Mouse (Mus musculus) embryo, embryonic 10 days (tissue): ENCODE results near the gene Fam160a1.

Source experiments
- DNase-seq: peaks from one replicate; pipeline ENCODE4 v3.0.0-alpha.2; 2015; ENCODE audit warnings: low spot score

The Fam160a1 gene

GRCm38 (mm10) chr3:85679312-85679933 lies 137.7 kb downstream of the Fam160a1 start:
- no peak for DNase-seq

GRCm38 (mm10) chr3:85677952-85678351 lies 139.1 kb downstream of the Fam160a1 start:
- DNase-seq: no peak

GRCm38 (mm10) chr3:85677133-85677532 lies 140.0 kb downstream of the Fam160a1 start:
- no peak for DNase-seq

DNA sequence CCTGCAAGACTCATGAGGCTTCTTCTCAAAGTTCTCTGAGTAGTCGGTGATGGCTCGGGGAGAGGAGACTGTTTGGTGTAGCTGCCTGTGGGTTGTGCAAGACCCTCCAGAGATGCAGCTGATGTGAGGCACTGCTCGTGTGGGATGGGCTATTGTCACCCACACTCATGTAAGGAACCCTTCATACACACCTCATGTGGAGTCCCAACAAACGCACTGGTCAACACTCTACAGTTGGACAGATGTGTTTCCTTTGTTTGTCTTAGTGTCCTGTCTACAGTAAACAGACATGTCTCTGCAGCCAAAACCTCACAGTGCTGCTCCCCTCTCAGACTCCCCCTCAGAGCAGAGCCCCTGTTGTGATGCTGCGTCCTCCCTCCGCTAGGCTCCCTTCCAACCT lies 147.2 kb downstream of the Fam160a1 start:
- no peak for DNase-seq

DNA sequence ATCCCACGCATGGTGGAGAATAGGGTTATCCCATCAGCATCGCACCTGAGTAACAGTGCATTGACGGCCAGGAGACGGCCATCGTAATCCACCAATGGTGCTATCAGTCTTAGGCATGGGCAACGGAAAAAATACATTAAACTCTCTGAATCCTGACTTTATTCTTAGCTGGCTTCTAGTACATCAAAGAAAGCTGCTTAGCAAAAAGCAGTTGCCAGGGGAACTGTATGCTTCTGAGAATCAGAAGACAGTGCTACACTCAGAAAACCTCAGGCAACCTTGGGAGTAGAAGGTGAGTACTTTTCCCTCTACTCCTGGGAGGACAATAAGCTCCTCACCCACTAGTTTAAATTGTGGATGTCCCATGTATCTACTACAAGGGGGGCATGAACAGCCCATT lies 149.4 kb downstream of the Fam160a1 start:
- DNase-seq: no peak

- no peak for DNase-seq
Measured at GRCm38 (mm10) chr3:85666736-85667135, 150.4 kb downstream of the Fam160a1 start.

- DNase-seq: no peak
Measured at GRCm38 (mm10) chr3:85666166-85666565, 150.9 kb downstream of the Fam160a1 start.

DNA sequence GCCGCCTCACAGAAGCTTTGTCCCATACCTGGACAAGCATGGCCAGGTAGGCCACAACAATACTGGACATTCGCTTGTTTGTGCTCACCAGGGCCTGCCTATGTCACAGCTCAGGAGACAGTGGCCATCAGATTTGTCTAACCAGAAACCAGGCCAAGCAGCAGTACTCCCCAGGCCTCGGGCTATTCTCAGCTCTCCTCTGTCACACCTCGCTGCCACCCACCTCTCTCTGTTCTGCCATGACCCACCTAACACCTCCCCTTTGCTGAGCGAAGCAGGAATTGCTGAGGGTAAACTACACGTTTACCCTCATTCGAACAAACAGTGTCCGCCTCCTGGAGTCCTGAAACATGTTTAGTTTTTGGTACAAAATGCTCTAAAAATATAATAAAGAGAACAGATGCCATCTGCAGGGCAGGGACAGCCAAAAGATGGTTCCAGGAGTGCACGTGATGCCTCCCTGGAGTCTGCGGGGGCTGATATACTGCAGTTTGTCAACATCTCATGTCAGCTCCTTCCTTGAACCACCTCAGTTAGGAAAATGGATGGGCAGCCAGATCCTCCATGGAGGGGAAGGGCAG lies 152.4 kb downstream of the Fam160a1 start:
- DNase-seq: no peak

GRCm38 (mm10) chr3:85663826-85664225 lies 153.3 kb downstream of the Fam160a1 start:
- no peak for DNase-seq

GRCm38 (mm10) chr3:85661926-85662813 lies 154.9 kb downstream of the Fam160a1 start:
- no peak for DNase-seq

GRCm38 (mm10) chr3:85659681-85660080 lies 157.4 kb downstream of the Fam160a1 start:
- no peak for DNase-seq

- no peak for DNase-seq
Measured at GRCm38 (mm10) chr3:85655538-85655937, 161.6 kb downstream of the Fam160a1 start.

DNA sequence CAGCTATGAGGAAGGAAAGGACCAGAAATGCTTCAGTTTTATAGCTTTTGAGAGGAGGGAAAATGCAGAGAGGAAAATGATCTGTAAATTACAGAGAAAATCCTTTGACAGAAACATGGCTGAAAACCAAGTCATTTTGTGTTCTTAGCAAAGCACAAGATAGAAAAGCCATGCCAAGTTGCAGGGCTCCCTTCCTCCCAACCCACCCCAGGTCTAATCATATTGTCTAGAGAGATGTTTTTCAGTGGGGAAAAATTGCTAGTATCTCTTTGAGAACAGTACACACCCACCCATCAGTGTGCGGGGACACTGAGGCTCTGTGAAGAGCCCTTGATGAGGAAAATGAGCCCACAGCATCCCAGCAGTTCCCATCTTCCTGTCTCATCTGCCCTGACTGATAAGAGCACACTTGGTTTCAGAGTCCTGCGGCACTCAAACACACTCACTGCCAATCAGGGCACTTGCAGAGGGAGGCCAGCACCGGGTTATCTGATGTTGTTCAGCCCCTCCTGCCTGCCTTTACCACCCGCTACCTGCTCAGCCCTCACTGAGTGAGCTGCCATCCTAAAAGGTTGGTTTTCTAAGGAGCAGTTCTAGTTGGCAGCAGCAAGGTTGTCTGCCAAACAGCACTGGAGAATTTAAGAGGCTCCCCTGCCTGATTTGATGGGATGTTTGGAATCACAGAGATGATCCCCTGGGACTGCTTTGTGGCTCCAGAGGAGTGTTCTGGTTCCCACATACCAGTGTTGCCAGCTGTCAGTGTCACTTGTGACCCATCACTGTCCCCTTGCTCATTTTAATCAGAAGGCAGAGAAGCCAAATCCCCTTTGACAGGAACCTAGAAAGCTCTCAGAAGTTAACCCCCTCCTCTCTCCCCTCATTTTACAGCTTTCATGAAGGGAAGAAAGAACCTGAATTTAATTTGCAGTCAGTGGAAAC lies 164.1 kb downstream of the Fam160a1 start:
- DNase-seq: no peak

GRCm38 (mm10) chr3:85649176-85649575 lies 167.9 kb downstream of the Fam160a1 start:
- DNase-seq: no peak

DNA sequence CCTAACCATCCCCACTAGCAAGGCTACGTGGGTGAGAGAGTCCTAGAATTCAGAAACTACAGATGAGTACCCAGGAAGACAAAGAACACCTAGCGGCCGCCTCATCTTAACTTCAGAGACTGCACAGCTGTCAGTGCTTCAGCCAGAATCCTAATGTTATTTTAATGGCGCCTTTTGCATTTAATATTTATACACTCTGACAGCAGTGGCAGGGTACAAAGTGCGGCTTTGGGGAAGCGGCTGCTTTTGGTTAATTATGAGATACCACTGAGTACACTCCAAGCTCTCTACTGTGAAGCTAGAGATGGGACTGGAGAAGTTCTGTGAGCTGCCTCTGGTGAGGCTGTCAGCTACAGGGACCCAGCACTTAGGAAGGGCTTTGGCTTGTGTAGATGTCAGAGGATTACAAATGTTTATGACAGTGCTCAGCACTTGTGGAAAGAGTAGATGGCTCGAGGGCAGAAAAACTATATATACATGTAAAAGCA lies 171.5 kb downstream of the Fam160a1 start:
- DNase-seq: no peak

- no peak for DNase-seq
Measured at GRCm38 (mm10) chr3:85644814-85645213, 172.3 kb downstream of the Fam160a1 start.

- DNase-seq: no peak
Measured at GRCm38 (mm10) chr3:85641751-85642150, 175.3 kb downstream of the Fam160a1 start.

DNA sequence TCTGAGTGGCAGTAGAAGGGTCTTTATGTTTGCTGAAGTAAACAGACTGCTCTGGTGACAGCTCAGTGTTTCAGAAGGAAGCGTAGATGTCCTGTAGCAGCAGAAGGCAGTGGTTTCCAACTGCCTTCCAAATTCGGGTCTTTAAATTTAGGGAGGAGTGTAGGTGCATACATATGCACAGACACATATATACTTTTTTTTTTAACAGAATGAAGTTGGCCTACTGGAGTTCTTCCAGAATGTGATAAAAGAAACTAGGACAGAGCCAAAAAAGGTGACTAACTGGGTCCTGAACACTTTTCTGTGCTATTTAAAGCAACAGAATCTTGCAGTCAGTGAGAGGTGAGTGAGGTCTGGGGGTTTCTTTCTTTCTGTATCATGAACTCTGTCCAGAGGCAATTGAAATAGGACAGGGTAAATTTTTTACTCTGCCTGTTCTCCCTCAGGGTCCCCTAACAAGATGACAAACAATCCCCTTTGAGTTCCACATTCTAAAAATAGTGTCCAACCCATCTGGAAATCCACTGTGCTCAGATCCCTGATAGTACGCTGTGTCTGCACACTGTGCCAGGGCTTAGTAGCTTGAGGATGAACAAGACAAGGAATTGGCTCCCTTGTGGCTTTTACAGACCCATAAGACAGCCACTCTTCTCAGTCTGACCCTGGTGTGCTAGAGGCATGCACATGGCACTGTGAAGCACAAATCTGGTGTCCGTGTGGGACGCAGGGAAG lies 180.2 kb downstream of the Fam160a1 start:
- DNase-seq: no peak

- no peak for DNase-seq
Measured at GRCm38 (mm10) chr3:85635591-85635990, 181.5 kb downstream of the Fam160a1 start.

DNA sequence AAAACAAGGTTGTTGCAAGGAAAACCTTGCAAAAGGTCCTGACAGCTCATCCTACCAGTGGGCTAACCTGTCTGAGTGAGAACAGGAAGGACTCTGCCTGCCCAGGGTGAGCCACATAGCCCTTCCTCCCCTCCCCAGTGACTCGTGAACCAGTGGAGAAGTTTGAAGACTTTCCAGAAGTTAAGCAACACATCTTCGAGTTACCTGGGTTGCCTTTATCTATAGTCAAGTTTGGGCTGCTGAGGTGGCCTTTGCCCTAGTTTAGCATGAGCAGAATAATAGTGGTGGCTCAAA lies 182.0 kb downstream of the Fam160a1 start:
- DNase-seq: no peak

DNA sequence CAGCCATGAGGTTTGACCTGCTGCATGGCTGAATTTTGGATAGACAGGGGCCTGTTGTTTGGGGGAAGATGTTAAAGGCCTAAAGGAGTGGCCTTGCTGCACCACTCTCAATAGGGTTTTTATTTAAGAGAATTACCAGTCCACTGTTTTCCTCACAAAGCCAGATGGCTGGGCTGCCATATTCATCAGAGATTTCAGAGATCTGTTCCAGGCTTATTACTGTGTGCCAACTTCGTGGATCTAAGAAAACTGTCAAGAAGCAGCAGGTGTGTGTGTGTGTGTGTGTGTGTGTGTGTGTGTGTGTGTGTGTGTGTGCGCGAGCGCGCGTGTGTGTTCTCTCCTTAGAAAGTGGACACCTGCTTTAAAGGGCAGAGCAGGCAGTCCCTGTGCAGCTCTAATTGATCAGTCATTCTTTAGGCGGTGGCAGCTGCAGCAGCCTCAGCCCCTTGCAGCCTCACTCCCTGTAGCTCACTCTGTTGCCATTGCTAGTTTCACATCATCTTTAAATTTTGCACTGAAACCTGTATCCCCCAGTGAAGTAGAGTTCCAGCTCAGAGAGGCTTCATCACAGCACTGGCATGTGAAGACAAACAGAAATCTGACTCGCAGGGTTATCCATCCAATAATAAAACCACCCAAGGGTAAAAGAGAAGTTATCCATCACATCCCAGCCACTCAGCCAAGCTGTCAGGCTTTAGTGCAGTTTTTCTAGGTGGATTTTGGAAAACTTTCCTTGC lies 182.5 kb downstream of the Fam160a1 start:
- no peak for DNase-seq
